Mouse (Mus musculus): Measurements from ENCODE around the gene Gclm. TPM values are rescaled to one million over a fixed set of nuclear protein-coding genes. Genes with fewer than 3 reads are reported as not detected.
"Not testable (repeated sequence)": the region's sequence is repeated elsewhere in the genome, so short reads cannot be mapped to it uniquely, and the experiment has no call there.

The Gclm gene
- polyA plus RNA-seq, 1 experiment from 2014 or later, result 43.8 TPM

GRCm38 (mm10) chr3:122208296-122209225, 36.8 kb upstream of the Gclm start:
- Histone ChIP-seq H3K9me3 (no peaks in the 10 kb centered on the region), H3K27me3 (no peaks in the 10 kb centered on the region), H3K36me3 (no peaks in the 10 kb centered on the region), H3K4me2 (replicated peaks) (no peak overlapping the region), H3K27ac (no peak overlapping the region), H3K4me1 (no peaks in the 10 kb centered on the region), H3K4me3 (no peak overlapping the region), H3K9ac (no peak overlapping the region)
- ATAC-seq (ENCODE audit: low FRiP score, low read depth), result no peak
- 82% methylated on average over 15 of the region's 15 CpGs for WGBS

- Histone ChIP-seq H3K27ac (no peak overlapping the region), H3K9ac (no peak overlapping the region), H3K4me1 (no peaks in the 10 kb centered on the region), H3K36me3 (no peaks in the 10 kb centered on the region), H3K27me3 (no peaks in the 10 kb centered on the region), H3K9me3 (no peaks in the 10 kb centered on the region), H3K4me2 (replicated peaks) (no peak overlapping the region), H3K4me3 (no peak overlapping the region)
- no peak for ATAC-seq (ENCODE audit: low FRiP score, low read depth)
- WGBS, result 83% methylated on average over 11 of the region's 11 CpGs
Measured at GRCm38 (mm10) chr3:122209511-122209910, 35.8 kb upstream of the Gclm start.

DNA sequence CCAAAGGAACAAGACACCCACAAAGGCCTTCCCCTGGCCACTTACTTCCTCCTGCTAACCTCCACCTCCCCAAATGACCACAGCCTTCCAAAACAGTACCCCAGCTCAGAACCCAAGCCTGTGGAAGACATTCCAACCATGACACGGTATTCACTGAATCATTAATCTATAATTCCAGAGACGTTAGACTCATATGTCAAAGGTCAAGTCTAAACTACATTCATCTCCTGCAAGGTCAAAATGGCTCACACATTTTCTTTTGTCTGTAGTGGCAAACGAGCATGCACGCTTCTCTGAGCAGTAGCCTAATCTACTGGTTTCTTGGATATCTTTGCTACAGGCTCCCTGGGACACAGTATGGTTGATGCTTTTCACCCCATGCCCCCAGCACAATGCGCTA, 34.9 kb upstream of the Gclm start:
- Histone ChIP-seq H3K4me2 (replicated peaks) (no peak overlapping the region), H3K4me1 (no peaks in the 10 kb centered on the region), H3K4me3 (no peak overlapping the region), H3K9me3 (no peaks in the 10 kb centered on the region), H3K27ac (no peak overlapping the region), H3K9ac (no peak overlapping the region), H3K36me3 (no peaks in the 10 kb centered on the region), H3K27me3 (no peaks in the 10 kb centered on the region)
- 63% methylated on average over 5 of the region's 5 CpGs for WGBS
- ATAC-seq (ENCODE audit: low FRiP score, low read depth), result no peak

GRCm38 (mm10) chr3:122210846-122211245, 34.5 kb upstream of the Gclm start:
- Histone ChIP-seq H3K36me3 (no peaks in the 10 kb centered on the region), H3K27me3 (no peaks in the 10 kb centered on the region), H3K4me3 (no peak overlapping the region), H3K4me1 (no peaks in the 10 kb centered on the region), H3K27ac (no peak overlapping the region), H3K4me2 (replicated peaks) (no peak overlapping the region), H3K9me3 (no peaks in the 10 kb centered on the region), H3K9ac (no peak overlapping the region)
- ATAC-seq (ENCODE audit: low FRiP score, low read depth), result no peak
- 85% methylated on average over 7 of the region's 7 CpGs for WGBS

DNA sequence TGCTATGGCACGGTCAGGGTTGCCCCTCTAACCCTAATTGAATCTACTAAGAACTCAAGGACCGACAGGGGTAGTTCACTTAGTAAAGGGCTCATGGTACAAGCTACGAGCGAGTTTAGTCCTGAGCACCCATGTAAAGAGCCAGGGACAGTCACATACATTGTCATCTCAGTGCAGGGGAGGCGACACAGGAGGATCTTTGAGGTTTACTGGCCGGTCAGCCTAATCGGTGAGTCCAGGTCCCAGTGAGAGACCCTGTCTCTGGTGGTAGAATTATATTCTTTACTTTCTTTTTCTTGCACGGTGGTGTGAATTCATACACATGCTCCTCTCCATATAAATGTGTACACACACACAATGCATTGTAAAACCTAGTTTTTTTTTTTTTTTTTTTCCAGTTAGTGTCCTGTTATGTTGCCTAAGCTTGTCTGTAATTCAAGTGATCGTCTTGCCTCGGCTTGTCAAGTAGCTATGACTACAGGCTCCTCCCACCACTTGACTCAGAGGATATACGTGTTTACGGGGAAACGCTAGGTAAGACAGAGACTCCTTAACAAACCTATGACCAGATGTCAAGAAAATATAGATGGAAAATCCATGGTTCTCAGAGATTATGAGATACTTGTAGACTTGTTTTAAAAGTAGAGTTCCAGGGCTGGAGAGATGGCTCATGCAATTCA, 33.8 kb upstream of the Gclm start:
- WGBS, result 70% methylated on average over 13 of the region's 13 CpGs
- no peak overlapping the region for H3K4me2 ChIP-seq (replicated peaks)
- no peaks in the 10 kb centered on the region for H3K4me1 ChIP-seq
- no peak overlapping the region for H3K4me3 ChIP-seq
- ATAC-seq (ENCODE audit: low FRiP score, low read depth), result no peak
- no peaks in the 10 kb centered on the region for H3K27me3 ChIP-seq
- no peak overlapping the region for H3K9ac ChIP-seq
- H3K36me3 ChIP-seq, result no peaks in the 10 kb centered on the region
- H3K27ac ChIP-seq, result no peak overlapping the region
- H3K9me3 ChIP-seq, result no peaks in the 10 kb centered on the region

DNA sequence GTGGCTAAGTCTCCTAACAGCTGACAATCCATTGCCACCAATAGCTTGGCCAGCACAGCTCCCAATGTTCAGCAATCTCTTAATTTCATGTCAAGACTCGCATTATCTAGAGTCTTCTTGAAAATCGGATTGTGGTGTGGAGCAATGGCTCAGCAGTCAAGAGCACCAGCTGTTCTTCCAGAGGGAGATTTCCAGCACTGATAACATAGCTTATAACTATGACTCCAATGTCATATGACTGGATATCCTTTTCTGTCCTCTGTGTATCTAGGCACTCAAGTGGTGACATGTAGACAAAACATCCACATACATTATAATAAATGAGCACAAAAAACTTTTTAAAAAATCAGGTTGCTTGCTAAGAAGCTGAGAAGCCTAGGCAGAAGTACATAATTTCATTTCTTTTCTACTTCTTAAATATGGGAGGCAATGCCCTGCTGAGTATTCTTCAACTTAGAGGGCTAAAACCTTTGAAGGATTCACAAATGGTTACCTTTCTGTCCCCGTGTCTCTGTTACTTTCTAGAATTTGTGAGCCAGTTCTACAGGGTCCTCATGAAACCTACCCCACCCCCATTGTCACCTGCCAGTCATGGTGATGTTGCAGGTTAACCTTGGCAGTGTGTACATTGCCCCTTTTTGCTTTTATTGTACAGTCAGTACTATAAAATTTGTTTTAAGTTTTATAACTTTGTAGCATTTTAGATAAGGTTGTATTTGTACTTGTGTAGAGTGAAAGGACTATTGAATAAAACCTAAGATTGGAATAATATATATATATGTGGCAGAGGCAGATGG, 23.9 kb upstream of the Gclm start:
- H3K4me3 ChIP-seq, result no peak overlapping the region
- H3K27ac ChIP-seq, result no peak overlapping the region
- no peak for ATAC-seq (ENCODE audit: low FRiP score, low read depth)
- 81% methylated on average over 3 of the region's 3 CpGs for WGBS
- H3K27me3 ChIP-seq, result no peaks in the 10 kb centered on the region
- H3K4me1 ChIP-seq, result no peaks in the 10 kb centered on the region
- H3K36me3 ChIP-seq, result no peaks in the 10 kb centered on the region
- H3K9me3 ChIP-seq, result no peaks in the 10 kb centered on the region
- H3K4me2 ChIP-seq (replicated peaks), result no peak overlapping the region
- H3K9ac ChIP-seq, result no peak overlapping the region

DNA sequence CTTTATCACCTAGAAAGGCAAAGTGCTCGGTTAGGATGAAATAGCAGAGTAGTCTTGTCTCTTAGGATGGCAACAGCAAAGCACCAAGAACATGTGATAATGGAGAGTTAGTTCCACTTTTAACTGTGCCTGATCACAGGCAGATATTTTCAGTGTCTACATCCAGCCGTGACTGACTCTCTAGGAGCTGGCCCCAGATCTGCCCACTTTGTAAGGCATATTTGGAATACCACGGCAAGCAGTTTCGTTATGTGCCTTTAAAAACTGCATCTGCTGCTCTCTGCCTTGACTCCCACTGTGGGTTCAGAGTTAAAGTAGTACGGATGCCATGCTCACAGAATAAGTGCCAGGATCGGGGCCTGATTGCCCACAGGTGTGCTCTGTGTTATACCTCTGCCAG, 18.4 kb upstream of the Gclm start:
- H3K4me3 ChIP-seq; H3K4me2 ChIP-seq (replicated peaks); ATAC-seq (ENCODE audit: low FRiP score, low read depth); H3K36me3 ChIP-seq; H3K4me1 ChIP-seq; H3K27ac ChIP-seq; H3K9me3 ChIP-seq; H3K9ac ChIP-seq; H3K27me3 ChIP-seq: not testable (repeated sequence)
- WGBS, result 50% methylated on average over 6 of the region's 6 CpGs

DNA sequence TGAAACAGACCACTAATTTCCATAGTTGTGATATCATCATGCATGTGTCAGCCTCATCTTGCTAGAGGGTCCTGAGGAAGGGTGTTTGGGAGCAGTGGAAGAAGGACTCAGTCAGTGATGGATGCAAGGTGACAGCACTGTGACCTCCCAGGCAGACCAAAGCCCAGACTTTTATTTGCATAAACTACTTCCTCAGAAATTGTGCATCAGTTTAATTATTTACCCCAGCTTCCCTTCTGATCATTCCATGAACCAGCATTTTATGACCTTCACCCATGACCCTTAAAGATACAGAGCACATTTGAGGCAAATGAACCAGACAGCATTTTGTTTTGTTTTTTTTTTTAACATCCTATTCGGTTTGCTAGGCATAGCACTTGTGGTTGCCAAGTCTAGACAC, 9.6 kb upstream of the Gclm start:
- no peaks in the 10 kb centered on the region for H3K36me3 ChIP-seq
- no peaks in the 10 kb centered on the region for H3K4me1 ChIP-seq
- H3K9me3 ChIP-seq, result no peaks in the 10 kb centered on the region
- H3K4me3 ChIP-seq, result no peak overlapping the region
- no peaks in the 10 kb centered on the region for H3K27me3 ChIP-seq
- no peak overlapping the region for H3K27ac ChIP-seq
- ATAC-seq (ENCODE audit: low FRiP score, low read depth), result no peak
- H3K9ac ChIP-seq, result no peak overlapping the region
- no peak overlapping the region for H3K4me2 ChIP-seq (replicated peaks)
- 60% methylated on average over 1 of the region's 1 CpGs for WGBS

DNA sequence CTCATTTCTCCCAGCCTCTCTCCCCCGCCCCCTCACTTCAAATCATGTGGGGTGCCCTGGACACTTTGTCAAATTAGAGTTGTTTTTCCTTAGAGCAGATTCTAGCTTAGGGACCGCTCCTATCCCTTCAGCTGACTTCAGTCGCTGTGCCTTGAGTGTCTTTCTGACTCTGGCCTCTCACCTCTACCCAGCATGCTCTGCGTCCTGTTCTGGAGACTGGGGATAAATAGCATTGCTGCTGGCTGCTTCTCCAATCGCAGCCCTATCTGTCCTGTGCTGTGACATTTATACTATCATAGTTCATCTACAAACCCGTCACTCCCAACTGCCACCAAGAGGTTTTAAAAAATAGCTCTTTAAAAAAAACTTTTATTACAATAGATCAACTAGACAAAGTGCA, 2.5 kb upstream of the Gclm start:
- 58% methylated on average over 6 of the region's 6 CpGs for WGBS
- H3K4me2 ChIP-seq (replicated peaks), result no peak overlapping the region
- H3K27ac ChIP-seq, result no peak overlapping the region
- H3K9me3 ChIP-seq, result no peaks in the 10 kb centered on the region
- no peak overlapping the region for H3K4me3 ChIP-seq
- H3K36me3 ChIP-seq, result no peaks in the 10 kb centered on the region
- no peak for ATAC-seq (ENCODE audit: low FRiP score, low read depth)
- no peak overlapping the region for H3K9ac ChIP-seq
- H3K4me1 ChIP-seq, result peaks cover 16% of the 10 kb centered on the region
- H3K27me3 ChIP-seq, result no peaks in the 10 kb centered on the region

- H3K9ac ChIP-seq, result no peak overlapping the region
Measured at GRCm38 (mm10) chr3:122243416-122244167, 1.8 kb upstream of the Gclm start.

GRCm38 (mm10) chr3:122244759-122245158, 598 bp upstream of the Gclm start:
- no peak for ATAC-seq (ENCODE audit: low FRiP score, low read depth)
- peak overlapping the region; percentile 43; the same call in 1 of the 2 replicates for H3K9ac ChIP-seq
- H3K9me3 ChIP-seq, result no peaks in the 10 kb centered on the region
- H3K27ac ChIP-seq, result 0 out of 2 replicates have a peak overlapping the region, but pooled peaks have one; percentile 10
- H3K4me2 ChIP-seq (replicated peaks), result peak overlapping the region; percentile 79
- 31% methylated on average over 6 of the region's 6 CpGs for WGBS
- peak overlapping the region; percentile 92 for H3K4me3 ChIP-seq
- no peaks in the 10 kb centered on the region for H3K27me3 ChIP-seq
- peaks cover 16% of the 10 kb centered on the region for H3K4me1 ChIP-seq
- H3K36me3 ChIP-seq, result no peaks in the 10 kb centered on the region

More at GRCm38 (mm10) chr3:122243416-122244167, 1.8 kb upstream of the Gclm start:
- Histone ChIP-seq H3K27me3 (no peaks in the 10 kb centered on the region), H3K4me2 (replicated peaks) (no peak overlapping the region), H3K4me3 (no peak overlapping the region), H3K9me3 (no peaks in the 10 kb centered on the region), H3K27ac (no peak overlapping the region), H3K36me3 (no peaks in the 10 kb centered on the region), H3K4me1 (peaks cover 16% of the 10 kb centered on the region)
- ATAC-seq (ENCODE audit: low FRiP score, low read depth), result no peak
- 49% methylated on average over 14 of the region's 14 CpGs for WGBS
